Mouse (Mus musculus) heart, adult 2 months (tissue): ENCODE results near the gene Plcb4.

Experiments
- CTCF ChIP-seq: fragments of 200-600 bp; IDR thresholded peaks from 2 replicates; pipeline ENCODE4 v1.8.1; 2022; ENCODE audit warnings: antibody characterized with exemption, mild to moderate bottlenecking, moderate library complexity
- EP300 ChIP-seq: fragments of 200-500 bp; IDR thresholded peaks from 2 replicates; pipeline ENCODE4 v1.6.1; 2011; ENCODE audit warnings: low read depth, low read length, control low read depth; ENCODE audit not compliant: insufficient read depth
- POLR2A ChIP-seq: fragments of 200-500 bp; IDR thresholded peaks from 2 replicates; pipeline ENCODE4 v1.6.1; 2011; ENCODE audit warnings: mild to moderate bottlenecking, low read depth, low read length, control low read depth; ENCODE audit not compliant: insufficient read depth

GRCm38 (mm10) chr2:135711925-135712288 is 53.1 kb downstream of the Plcb4 start:
- peak; percentile 24; the same call in 1 of the 2 replicates for TF ChIP-seq CTCF
- peak; percentile 59 for TF ChIP-seq POLR2A
- TF ChIP-seq EP300: peak; percentile 98
